Mouse (Mus musculus) hematopoietic stem cell, adult 5-6 weeks (primary cell): ENCODE measurements around the gene Il23a. TPM values are rescaled to one million over a fixed set of nuclear protein-coding genes. Genes with fewer than 3 reads are reported as not detected.
"Not testable (repeated sequence)": the region's sequence is repeated elsewhere in the genome, so short reads cannot be mapped to it uniquely, and the experiment has no call there.

Experiments used
- ATAC-seq, 2 experiments: fragments of 125-278 bp in 1 of 2; replicated peaks in 1 of 2; 2 replicates each; pipeline ENCODE4 v1.8.0; 2016 to 2017; ENCODE audit warnings: inconsistent platforms in 2 of 2, mild to moderate bottlenecking in 2 of 2, moderate number of reproducible peaks in 2 of 2, low read depth in 1 of 2, moderate TSS enrichment in 1 of 2; ENCODE audit not compliant: low FRiP score in 2 of 2, poor library complexity in 2 of 2, severe bottlenecking in 2 of 2, insufficient read depth in 1 of 2, low TSS enrichment in 1 of 2
- total RNA-seq: library from RNA; stranded (forward); fragments of 172-1452, 232-1000 nt; gene quantifications from 2 replicates; pipeline ENCODE4 v1.2.3, GENCODE M21; 2017

Il23a gene
- total RNA-seq, 1 experiment from 2014 or later = 1.1 TPM

- ATAC-seq = no peak
These were observed 23.1 kb upstream of the Il23a start for GRCm38 (mm10) chr10:128321641-128322040.

DNA sequence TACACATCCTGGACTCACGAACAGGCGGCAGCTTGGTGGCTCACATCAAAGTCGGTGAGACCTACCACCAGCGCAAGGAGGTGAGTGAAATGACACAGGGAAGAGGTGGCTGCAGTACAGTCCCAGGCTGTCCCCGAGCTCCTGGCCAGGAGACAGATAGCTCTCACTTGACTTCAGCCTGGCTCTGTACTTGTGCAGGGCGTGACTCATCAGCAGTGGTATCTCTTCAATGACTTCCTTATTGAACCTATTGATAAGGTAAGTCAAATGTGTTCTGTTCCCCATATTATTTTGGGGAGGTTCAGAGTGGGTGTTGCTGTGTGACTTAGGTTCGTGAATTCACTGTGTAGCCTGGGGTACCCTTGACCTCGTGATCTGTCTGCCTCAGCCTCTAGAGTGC is 17.0 kb upstream of the Il23a start:
- no peak for ATAC-seq

DNA sequence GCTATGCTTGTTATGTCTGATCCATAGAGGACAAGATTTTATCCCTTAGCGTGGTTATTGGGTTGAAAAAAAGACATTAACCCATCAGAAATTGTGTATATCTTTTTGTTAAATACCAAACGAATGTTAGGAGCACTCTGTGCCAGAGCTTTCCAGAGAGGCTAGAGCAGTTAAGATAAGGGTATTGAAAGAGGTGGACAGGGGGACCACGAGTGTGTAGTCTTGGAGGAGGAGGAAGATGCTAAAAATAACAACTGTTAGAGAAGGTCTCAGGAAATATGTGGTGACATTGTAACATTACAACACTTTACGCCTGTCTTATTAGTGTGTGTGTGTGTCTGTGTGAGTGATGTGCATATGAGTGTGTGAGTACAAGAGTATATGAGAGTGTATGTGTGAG is 12.3 kb upstream of the Il23a start:
- ATAC-seq = no peak

GRCm38 (mm10) chr10:128310177-128310576 is 11.6 kb upstream of the Il23a start:
- no peak for ATAC-seq

DNA sequence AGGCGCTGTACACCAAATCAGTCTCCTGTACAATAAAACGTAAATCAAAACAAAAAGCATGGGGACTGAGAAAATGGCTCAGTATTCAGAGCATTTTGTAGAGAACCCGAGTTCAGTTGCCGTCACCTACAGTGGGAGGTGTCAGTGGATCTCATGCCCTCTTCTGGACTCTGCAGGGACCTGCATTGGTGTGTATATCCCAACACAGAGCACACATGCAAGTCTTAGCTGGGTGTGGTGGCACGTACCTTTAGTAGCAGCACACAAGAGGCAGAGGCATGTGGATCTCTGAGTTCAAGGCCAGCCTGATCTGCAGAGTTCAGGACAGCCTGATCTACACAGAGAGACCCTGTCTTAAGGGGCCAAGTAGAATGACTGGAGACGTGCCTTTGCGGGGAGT is 11.1 kb upstream of the Il23a start:
- ATAC-seq = no peak

DNA sequence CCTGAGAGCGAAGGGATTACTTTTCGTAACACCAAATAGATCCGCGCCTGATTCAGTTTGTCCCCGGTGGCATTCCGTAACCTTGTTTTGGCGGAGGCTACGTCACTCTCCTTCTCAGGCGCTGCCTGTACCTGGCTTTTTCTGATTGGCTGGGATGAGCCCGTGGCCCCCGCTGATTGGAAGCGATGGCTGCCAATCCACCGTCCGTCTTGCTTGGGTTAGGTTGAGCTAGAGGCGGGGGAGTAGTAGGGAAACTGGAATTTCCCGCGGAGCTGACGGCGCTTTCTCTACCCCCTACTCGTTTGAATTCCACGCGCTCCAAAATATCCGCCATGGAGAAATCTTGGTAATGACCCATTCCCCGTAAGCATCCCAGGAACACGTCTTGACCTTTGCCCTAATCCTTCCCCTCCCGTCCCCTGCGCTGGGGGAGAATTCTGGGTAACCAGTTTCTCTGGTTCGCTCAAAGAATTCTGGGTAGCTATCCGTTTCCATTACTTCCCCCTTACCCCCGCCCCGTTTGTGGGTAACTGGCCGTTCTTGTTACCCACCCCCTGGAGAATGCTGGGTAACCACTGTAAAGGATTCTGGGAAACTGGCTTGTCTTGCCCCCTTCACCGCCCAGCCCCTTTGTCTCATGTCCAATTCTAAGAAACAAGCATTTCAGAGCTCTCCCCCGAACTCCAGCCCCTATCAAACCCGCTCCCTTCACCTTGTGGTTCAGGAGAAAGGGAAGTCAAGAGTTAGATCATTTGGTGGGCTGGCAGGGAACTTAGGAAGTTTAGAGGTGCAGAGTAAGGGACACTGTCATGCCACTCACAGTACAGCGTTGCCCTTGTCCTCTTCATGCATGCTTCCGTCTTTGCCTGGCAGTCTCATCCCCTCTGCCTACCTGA is 4.8 kb upstream of the Il23a start, which contains the start of gene Pan2:
Gene Pan2 (plus strand): TSS at position 210 of the 896 bp plus-strand sequence.
- peak; percentile 97 for ATAC-seq

GRCm38 (mm10) chr10:128302785-128303125 is 4.2 kb upstream of the Il23a start:
- ATAC-seq = peak in 1 of 2 experiments; percentile 1; a peak in 1 of 4 replicates

DNA sequence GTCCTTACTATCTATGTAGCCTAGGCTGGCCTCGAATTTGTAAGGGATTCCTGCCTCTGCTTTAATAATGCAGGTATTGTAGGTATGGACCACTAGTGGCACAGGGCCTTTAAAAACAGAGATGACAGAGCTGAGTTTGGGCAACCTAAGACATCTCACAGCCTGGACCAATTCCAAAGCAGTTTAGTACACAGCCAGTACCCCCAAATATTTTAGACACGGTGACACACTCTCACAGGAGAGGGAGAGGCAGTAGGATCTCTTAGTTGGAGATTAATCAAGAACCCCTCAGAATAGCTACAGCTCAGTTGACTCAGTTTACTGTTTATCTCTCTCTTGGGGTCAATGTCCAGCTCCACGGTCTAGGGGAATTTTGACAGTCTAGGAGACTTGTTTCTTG is 3.8 kb upstream of the Il23a start:
- no peak for ATAC-seq

DNA sequence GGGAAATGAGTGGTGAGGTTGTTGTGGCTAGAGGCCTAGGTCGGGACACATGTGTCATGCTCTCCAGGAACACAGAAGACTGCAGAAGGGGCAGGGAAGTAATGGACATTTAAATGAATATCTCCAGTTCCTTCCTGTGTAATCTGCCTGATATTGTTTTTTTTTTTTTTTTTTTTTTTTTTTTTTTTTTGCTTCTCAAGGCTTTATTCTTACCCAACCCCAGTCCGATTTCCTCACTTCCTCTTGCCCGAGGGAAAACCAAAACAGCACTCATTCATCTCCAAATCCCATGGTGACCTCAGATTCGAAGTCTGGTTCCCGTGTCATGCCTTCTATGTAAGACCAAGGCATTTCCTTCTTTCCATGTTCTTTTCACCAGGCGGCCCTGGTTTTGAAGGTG is 309 bp downstream of the Il23a start:
- no peak for ATAC-seq

- no peak for ATAC-seq
These were observed 930 bp downstream of the Il23a start for GRCm38 (mm10) chr10:128297622-128298021.

- no peak for ATAC-seq
These were observed 1.3 kb downstream of the Il23a start for GRCm38 (mm10) chr10:128297221-128297620.

GRCm38 (mm10) chr10:128296370-128297090 is 2.0 kb downstream of the Il23a start:
- ATAC-seq = no peak

- not testable (repeated sequence) for ATAC-seq
These were observed 8.0 kb downstream of the Il23a start for GRCm38 (mm10) chr10:128290594-128290993.

- peak; percentile 37 to 63; a peak in 2 of 4 replicates for ATAC-seq
These were observed 14.7 kb downstream of the Il23a start for GRCm38 (mm10) chr10:128283604-128284579.

- no peak for ATAC-seq
These were observed 15.6 kb downstream of the Il23a start for GRCm38 (mm10) chr10:128282886-128283450.

GRCm38 (mm10) chr10:128281682-128282081 is 16.9 kb downstream of the Il23a start:
- ATAC-seq = no peak

DNA sequence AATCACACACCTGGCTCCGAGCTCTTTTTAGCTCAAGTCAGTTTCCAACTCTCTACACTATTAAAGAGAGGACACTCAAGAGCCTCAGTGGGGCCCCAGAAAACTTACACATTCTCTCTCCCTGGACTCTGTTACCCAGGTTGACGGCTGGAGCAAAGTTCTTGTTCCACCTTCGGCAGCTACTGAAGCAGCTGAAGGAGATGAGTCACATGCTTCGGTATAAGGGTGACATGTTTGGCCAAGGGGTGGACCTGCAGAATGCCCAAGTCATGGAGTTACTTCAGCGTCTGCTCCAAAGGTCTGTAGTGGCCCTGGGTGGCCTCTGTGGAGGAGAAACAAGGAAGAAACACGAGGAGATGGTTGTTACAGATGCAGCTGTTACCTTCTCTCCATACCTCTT is 17.6 kb downstream of the Il23a start:
- no peak for ATAC-seq
